Comparison of ENCODE assay signal across 1 mouse cellular context in the genomic region with DNA sequence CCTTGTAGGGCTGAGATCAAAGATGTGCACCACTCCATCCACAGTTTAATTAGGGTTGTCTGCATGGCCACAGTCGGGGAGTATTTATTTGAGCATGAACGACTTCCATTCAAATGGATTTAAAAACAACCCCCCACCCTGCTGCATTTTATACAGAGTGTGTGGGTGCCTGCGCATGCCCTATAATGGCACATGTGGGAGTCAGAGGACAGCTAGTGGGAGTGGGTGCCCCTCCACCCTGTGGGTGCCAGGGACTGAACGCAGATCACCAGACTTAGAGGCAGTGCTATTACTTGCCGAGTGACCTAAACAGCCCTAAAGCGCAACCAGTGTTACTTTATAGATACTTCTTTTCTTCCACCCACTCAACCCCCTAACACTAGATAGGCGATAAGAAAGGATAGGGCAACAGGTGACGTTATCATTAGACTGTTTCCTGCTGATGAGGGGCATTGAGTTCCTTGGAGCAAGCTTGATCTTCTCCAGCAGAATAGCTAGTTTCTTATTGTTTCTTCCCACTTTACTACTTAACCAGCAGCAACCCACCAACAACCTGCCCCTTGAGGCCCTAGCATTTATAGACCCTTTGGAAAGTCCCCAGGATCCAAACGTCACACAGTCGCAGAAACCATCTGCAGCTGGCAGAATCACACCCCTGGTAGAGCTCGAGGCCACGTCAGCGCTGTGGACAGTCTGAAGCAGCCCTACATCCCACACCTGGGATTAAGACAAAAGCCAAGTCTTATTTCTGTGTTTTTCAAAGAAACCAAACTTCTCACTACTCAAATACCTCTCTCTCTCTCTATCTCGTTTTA.
A peak's percentile ranks its signal among the peaks of the same experiment; 100 is the strongest.
TF ChIP-seq lines count a peak whose summit lies in the region.

No protein-coding gene starts in this region.

TF ChIP-seq in MEL, 35 proteins besides CTCF, POLR2A, EP300 and RAD21:
- TF ChIP-seq GATA1 (IDR thresholded peaks at IDR 0.05; ENCODE audit: low read depth, low read length) (peak; percentile 96), KAT2A (conservative IDR thresholded peaks at IDR 0.05; ENCODE audit: low read depth, low read length) (no peak), MXI1 (IDR thresholded peaks at IDR 0.05; ENCODE audit: low read depth, low read length) (no peak), NELFE (IDR thresholded peaks at IDR 0.05; ENCODE audit: low read depth, low read length) (peak; percentile 22; the same call in 1 of the 2 replicates), NRF1 (IDR thresholded peaks at IDR 0.05; ENCODE audit: insufficient read depth, low read depth, low read length, poor library complexity, severe bottlenecking) (peak; percentile 65; the same call in 1 of the 2 replicates), UBTF (IDR thresholded peaks at IDR 0.05; ENCODE audit: borderline replicate concordance, insufficient read depth, low read depth, low read length) (no peak), BHLHE40 (IDR thresholded peaks at IDR 0.05; ENCODE audit: borderline replicate concordance, low read depth, low read length) (peak; percentile 73), GABPA (IDR thresholded peaks at IDR 0.05; ENCODE audit: low read depth, low read length) (no peak), USF2 (IDR thresholded peaks at IDR 0.05; ENCODE audit: borderline replicate concordance in 1 of 2, insufficient read depth in 1 of 2, low read depth in 1 of 2, low read length in 2 of 2) (no peak), JUND (IDR thresholded peaks at IDR 0.05; ENCODE audit: low read depth, low read length) (no peak; the same call in 1 of the 2 replicates), POLR2AphosphoS5 (IDR thresholded peaks at IDR 0.05; ENCODE audit: borderline replicate concordance, low read depth, low read length) (no peak), MEF2A (IDR thresholded peaks at IDR 0.05; ENCODE audit: extremely low read depth, insufficient replicate concordance, low read depth, low read length, poor library complexity, severe bottlenecking) (no peak), E2F4 (IDR thresholded peaks at IDR 0.05; ENCODE audit: borderline replicate concordance, low read depth, low read length) (no peak), ELF1 (IDR thresholded peaks at IDR 0.05; ENCODE audit: low read depth, low read length) (0 out of 2 replicates have a peak, but pooled peaks have one; percentile 12), CHD1 (IDR thresholded peaks at IDR 0.05; ENCODE audit: low read depth, low read length) (no peak), TBP (IDR thresholded peaks at IDR 0.05; ENCODE audit: low read depth, low read length) (peak; percentile 72; the same call in 1 of the 2 replicates), SIN3A (IDR thresholded peaks at IDR 0.05; ENCODE audit: low read length) (peak; percentile 88), MAFK (IDR thresholded peaks at IDR 0.05; ENCODE audit: borderline replicate concordance, low read depth, low read length) (no peak; the same call in 1 of the 2 replicates), ZNF384 (IDR thresholded peaks at IDR 0.05; ENCODE audit: low read depth, low read length) (no peak), CHD2 (IDR thresholded peaks at IDR 0.05; ENCODE audit: low read length) (no peak), ETS1 (IDR thresholded peaks at IDR 0.05; ENCODE audit: low read depth, low read length) (peak; percentile 90), TCF12 (IDR thresholded peaks at IDR 0.05; ENCODE audit: low read depth, low read length) (peak; percentile 86), HCFC1 (IDR thresholded peaks at IDR 0.05; ENCODE audit: low read depth, low read length) (no peak), ZC3H11A (IDR thresholded peaks at IDR 0.05; ENCODE audit: low read depth, low read length) (no peak), ZMIZ1 (IDR thresholded peaks at IDR 0.05; ENCODE audit: low read depth, low read length) (no peak), POLR2AphosphoS2 (IDR thresholded peaks at IDR 0.05; ENCODE audit: low read length) (no peak), USF1 (IDR thresholded peaks at IDR 0.05; ENCODE audit: low read depth, low read length) (no peak), ZKSCAN1 (IDR thresholded peaks at IDR 0.05; ENCODE audit: low read depth, low read length) (no peak), MYB (IDR thresholded peaks at IDR 0.05; ENCODE audit: low read depth, low read length) (no peak), MAZ (IDR thresholded peaks at IDR 0.05; ENCODE audit: low read depth, low read length) (no peak), SMC3 (IDR thresholded peaks at IDR 0.05; ENCODE audit: low read depth, low read length) (no peak), TAL1 (IDR thresholded peaks at IDR 0.05; ENCODE audit: low read length) (peak; percentile 58), RCOR1 (IDR thresholded peaks at IDR 0.05; ENCODE audit: low read depth, low read length) (peak; percentile 77), MYC (IDR thresholded peaks at IDR 0.05; ENCODE audit: low read depth, low read length) (peak; percentile 48; the same call in 1 of the 2 replicates), MAX (IDR thresholded peaks at IDR 0.05; ENCODE audit: low read length) (peak; percentile 26; the same call in 1 of the 2 replicates)
